Mouse (Mus musculus) gastrocnemius, adult 18-20 months (tissue): ENCODE measurements around the gene Col4a2. TPM values are rescaled to one million over a fixed set of nuclear protein-coding genes. Genes with fewer than 3 reads are reported as not detected.

Source experiments
- DNase-seq: peaks from one replicate; pipeline ENCODE4 v3.0.0; 2021; ENCODE audit warnings: low spot score
- total RNA-seq, 2 experiments: library from RNA; stranded (reverse); gene quantifications; 2 replicates each; pipeline ENCODE4 v1.2.3; 2021

The Col4a2 gene
- total RNA-seq, 2 experiments from 2014 or later: 37.4 to 50.2 TPM

DNA sequence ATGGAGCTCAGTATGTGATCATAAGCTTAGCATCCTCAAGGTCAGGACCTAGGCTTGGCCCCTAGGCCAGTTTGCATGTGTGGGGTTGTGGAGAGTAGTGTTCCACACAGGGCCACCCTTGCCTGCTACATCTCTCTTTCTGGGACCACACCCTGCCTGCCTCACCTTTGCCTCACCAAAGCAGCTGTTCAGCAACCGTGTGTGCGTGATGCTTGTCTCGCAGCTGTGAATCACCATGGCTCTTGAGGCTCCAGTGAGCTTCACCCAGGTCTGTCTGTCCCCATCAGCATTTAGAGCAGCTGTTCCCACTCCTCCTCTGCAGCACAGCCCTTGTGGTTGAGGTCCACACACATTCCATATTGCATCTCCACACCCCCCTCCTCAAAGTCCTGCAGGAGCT is 43.3 kb downstream of the Col4a2 start:
- no peak for DNase-seq

DNA sequence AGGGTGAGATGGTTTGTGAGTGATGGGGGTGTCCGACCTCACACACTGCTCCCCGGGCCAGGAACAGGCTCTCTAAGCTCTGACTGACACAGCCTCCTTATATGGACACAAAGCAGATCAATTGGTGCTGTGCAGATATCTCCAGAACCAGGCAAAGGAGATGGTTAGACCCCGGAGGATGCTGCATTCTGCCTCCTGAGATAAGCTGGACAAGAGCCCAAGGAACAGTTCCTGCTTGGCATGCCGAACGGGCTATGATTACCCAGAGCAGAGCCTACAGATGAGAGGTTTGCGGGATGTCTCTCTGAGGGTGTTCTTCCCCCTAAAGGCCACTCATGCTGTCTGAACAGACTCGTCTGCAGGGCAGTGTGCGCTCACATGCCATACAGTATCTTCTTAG is 44.2 kb downstream of the Col4a2 start:
- DNase-seq: no peak

DNA sequence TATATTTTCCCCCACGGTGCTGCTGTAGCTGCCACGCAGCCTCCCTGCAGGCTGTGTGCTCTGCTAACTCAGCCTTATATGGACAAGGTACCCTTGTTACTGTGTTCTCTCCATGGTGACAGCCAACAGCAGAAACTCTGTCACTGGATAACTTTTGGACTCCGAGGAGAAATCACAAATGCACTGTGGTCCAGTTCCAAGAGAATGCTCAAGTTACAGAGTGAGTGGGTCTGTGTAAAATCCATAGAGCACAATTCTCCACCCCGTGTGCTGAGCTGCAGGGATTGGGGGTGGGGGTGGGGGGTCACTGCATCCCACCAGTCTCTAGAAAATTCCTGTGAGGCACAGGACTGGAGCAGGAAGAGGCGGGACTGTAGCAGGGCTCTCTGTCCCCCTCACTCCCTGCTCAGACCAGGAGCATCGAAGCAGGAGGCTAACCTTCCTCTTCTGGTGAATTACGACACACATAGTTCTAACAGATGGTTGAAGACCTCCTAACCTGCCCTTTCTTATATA is 45.4 kb downstream of the Col4a2 start:
- no peak for DNase-seq

DNA sequence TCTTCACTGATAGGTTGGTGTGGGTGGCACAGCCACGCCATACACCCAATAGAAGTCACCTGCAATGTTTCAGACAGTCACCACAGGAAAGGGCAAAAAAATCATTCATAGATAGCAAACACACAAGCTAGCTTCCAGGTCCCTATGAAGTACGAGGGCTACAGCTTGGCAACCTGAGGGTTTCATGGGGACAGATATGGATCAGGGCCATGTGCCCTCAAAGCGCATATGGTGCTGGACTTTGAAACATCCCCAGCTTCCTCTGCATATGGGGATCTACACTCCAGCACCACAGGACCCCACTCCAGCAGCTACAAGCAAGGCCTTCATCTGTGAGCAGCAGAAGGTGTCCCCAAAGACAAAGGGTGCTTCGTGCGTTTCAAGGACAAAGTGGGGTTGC is 47.2 kb downstream of the Col4a2 start:
- no peak for DNase-seq

DNA sequence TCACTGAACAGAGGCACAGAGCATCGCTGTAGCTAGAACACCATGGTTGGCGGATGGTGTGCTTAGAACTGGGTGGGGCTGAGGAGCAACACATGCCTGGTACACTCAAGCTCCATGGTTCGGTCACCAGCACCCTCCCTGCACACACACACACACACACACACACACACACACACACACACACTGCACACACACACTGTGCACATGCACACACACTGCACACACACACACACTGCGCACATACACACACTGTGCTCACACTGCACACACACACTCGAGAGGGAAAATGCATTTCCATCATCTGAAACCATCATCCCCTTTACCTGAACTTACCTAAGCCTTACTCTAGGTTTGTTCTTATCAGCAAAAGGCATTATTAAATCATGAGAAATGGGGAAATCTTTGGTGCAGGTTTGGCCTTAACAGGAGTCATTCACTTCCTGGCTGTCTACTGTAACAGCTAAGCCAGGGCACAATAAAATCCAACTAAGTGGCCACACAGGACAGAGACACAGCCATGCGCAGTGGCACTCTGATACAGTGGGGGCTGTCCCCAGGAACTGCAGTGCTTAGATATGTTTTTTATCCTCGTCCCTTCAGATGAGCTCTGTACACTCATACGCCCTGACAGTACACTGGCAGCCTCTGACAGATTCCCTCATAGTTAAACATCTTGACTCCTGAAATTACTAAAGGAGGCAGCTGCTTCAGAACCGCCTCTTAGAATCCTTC is 49.1 kb downstream of the Col4a2 start:
- DNase-seq: no peak

DNA sequence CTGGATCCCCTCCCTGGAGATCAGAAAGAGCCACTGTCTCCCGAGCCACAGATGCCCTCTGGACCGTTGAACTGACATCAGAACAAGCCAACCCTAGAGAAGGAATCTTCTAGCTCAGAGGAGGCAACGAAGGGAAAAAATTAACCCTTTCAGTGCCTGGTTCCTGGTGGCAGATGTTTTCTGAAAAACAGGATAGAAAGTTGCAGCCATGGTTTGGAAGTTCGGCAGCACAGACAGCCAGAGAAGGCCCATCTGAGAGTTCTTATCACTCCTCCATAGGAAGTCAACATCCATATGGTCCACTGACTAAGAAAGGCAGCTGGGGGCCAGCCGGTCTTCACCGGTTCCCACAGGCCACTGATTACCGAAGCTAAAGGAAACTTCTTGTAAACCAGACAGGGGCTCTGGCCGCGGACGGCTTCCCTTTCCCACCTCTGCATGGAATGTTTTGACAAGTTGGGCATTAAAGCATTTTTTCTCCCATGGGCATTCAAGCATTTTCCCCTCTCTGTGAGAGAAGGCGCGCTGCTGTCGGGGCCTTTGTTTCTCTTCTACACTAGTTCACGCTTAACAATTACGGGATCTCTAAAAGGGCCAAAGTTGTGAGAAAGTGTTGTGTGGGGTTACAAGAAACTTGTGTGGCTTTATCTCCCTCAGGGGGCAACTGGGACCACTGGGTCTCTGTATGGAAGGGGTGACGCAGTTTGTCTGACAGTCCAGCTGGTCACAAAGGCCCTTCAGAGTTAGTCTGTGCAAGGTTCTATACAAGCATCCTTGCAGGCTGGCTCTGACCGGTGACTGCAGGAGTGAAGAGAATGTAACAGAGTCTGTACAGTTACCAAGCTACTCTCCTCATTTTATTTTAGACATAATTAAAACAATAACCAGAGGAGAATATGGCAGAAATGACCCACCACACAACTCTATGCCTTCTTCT is 49.9 kb downstream of the Col4a2 start:
- DNase-seq: no peak

DNA sequence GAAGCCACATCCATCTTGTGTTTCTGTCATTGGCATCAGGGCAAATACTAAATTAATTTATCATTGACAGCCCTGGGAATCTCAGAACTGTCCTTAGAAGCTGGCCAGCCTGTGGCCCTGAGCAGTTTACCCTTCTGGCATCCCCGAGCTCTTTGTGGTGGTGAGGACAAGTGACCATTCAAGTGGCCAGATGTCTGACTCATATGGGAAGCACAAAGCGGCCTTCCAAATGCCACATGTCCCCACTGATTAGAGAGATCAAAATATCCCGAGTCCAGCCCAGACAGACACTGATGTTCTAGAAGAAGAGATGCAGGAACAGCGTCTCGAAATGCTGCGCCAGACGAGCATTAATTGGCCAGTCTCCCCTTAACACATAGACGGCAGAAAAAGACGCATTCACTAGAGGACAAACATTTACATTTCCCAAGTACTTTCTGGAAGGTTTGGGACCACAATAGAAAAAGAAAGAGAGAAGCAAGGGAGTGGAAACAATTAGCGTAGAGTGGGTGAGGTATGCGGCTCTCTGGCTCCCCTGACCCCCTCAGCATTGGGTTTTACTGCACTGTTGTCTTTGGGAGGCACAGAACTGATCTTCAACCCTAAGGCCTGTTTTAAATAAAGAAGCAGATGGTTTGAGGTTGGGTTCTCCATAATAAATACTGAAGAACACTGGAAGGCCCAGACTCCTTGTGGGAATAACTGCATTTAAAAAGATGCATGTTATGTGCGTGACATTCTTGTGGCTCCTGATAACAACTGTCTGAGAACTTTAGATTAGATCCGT is 50.9 kb downstream of the Col4a2 start:
- no peak for DNase-seq

DNA sequence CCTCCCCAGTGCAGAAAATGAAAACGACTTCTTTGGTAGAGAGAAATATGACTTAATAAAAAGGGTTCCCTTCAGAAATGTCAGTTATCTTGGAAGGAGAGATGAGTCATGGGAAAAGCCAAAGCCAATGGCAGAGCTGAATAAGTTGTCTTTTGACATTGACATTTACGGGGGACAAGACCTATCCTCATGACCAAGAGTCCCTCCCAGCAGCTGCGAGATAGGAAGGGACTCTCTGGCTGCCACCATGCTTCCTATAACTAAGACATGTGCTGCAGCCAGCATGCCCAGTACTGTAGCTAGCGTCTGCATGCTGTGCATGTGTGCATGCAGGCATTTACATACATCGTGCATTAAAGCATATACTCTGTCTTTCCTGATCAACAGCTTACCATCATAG is 53.6 kb downstream of the Col4a2 start:
- no peak for DNase-seq

DNA sequence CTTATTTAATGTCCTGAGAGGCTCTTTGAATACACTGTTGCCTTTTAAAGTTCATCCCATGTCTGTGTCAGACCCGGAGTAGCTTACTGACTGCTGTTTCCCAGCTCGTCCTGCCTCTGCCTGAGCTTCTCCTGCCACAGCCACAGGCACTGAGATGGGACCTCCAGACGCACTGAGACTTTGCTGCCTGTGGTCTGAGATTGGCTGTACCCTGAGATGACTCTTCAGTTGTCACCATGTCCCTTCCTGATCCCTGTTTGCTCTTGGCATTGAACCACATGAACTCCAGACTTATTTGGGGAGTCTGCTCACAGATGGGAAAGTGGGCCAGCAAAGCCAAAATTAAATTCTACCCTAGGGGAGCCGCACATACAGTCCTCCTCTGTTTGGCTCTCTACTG is 54.1 kb downstream of the Col4a2 start:
- no peak for DNase-seq

DNA sequence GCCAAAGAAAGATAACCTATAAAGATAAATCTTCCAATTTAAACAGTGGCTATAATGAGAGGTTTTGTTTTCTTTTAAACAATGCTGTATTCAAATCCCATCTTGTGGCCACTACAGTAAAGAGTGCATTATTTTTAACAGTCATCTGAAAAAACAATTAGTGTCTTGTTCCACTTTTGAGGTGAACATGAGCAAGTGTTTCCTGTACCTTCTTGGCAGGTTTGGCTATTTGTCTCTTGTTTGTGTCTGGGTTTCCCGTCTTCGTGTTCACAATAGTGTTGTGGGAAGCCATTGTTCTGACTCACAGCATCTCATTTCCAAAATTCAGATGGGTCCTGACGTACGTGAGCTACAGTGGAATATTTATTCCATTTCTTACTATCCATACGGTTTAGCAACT is 55.1 kb downstream of the Col4a2 start:
- DNase-seq: no peak

DNA sequence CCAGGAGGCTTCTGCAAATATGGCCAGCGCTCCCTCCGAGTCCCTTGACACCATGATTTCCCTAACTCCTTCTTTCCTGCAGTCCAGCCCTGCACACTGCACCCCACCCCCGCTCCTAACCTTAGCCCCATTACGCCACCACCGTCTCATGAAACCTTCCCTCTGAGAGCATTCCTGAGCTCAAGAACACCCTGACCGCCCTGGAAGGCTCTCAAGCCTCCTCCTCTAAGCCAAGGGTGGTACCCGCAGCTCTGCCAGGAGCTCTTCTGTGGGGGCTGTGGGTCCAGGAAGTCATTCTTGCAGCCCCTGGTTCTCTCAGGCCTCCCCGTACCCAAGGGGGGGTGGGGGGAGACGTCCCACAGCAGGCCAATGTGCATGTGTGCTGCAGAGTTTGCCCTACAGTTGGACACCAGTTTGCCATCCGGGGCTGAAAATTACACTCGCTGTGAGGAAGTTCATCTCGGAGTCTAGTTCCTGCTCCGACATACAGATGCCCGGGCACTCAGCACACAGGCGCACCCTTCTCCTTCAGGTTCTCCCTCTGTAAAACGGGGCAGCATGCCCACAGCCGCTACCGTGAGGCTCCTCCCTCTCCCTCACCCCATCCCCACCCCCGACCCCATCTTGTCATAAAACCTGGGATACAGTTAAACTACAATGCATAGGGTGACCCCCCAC is 57.1 kb downstream of the Col4a2 start:
- DNase-seq: no peak

DNA sequence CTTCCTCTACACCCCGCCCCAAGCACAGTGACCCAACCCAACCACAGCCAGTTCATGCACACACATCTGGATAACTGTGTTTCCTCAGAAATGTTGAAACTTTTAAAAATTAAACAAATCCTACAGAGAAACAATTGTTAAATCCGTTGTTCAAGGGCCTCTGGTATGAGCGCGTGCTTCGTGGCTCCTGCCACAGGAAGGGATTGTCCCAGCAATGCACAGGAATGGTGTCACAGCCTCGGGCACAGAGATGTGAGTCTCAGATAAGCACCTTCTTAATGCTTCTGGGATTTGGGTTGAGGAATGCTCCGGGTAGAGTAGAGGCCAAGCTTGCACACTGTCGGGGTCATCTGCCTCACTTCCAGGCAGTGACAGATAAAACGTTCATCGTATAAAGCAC is 58.7 kb downstream of the Col4a2 start:
- DNase-seq: no peak

DNA sequence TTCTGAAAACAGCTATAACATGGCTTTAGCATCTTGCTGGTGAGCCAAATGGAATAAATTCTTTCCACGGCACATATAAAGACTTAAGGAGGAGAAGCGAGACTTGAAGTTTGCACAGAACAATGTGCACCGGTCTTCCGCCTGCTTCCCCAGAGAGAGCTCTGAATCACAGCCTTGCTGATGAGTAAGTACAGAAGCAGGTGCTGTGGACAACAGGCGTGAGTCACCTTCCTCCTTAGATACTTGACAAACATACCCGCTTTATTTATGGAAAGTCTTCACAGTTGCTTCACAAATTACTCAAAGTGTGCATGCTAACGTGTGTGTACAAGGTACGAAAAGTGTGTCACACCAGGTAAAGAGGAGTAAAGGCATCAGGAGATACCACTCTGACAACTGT is 59.5 kb downstream of the Col4a2 start:
- DNase-seq: peak; percentile 25

DNA sequence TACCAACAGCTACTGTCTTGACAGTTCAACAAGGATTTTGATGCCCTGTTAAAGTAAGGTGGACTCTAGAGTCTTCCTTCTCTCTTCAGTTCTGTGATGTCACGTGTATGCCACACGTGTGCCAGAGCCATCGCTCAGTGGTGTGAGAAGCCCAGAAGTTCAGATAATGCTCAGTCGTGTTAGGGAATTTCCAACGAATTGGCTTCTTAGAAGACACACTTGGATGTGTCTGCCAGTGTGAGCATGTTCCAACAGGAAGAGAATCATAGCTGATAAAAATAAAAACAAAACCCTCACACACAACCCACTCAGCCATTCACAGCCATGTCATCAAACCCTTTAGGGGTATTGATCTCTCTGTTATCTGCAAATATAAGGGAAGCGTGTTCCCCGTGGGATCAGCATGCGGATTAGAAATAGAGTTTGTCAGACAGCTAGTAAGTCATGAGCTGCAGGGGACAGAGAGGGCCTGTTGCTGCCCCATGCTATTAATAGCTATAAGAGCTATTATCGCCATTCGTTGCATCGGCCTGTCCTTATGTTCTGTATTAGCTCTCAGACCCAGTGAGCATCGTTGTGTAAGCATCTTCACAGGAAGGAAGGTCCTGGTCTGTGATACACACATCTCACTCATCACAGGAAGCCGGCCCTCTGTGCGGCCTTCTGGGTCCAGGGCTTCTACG is 61.2 kb downstream of the Col4a2 start:
- no peak for DNase-seq

DNA sequence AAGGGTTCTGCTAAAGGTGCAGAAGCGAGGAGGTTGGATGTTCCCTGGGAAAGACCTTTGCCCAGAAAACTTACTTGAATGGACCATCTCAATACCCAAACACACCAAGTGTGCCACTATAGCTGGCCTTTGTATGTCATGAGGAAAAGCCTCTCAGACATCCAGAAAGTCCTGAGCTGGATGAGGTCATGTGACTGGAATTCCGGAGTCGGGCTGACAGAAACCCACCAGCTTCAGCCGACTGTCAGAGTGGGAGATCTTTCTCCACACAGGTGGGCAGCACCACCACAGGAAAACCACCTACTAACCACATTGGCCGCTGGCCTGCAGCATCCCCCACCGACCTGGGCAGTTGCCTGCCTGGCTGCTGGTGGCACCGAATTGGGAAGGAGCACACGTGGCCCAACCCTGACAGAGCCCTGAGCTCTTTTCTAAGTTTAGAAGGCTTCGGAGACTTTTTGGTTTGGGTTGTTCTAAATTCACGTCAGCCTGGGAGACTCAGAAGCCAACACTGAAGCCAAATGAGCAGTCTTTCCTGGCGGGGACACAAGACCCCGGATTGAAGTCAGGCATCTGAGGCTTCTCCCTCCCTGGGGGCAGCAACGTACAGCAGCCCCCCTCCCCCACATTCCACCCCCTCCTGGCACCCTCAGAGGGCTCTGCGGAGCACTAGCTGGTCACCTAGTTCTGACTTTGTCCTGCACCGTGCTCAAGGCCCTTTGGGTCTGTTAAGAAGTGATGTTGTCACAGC is 61.9 kb downstream of the Col4a2 start:
- DNase-seq: no peak

DNA sequence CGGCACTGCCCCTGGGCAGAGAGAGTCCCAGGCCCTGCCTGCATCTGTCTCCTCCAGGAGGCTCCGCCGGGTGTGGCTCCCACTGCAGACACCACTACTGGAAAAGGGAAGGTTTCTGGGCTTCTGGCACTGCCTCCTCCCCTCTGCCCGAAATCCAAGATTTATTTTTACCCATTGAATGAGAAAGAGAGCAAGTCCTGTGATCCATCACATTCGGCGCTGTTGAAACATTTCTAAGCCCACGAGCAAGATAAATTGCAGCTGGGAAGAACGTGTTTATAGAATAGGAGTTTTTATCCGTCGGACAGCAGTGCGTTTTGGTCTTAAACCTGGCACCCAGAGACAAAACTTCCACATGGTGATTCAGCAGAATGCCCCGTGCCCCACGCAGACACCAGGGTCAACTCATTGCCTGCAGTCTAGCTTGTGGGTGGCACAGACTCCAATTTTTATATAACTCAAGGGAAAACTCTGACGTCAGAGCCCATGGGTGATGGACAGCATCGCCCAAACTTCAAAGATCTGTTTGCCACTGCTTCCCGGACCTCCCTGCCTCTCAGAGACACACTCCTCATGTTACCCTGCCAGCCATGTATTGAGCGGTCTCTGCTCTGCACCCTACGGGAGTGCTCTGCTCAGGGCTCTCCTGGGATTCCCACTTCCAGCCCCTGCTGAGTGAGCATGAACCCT is 63.3 kb downstream of the Col4a2 start:
- DNase-seq: no peak

DNA sequence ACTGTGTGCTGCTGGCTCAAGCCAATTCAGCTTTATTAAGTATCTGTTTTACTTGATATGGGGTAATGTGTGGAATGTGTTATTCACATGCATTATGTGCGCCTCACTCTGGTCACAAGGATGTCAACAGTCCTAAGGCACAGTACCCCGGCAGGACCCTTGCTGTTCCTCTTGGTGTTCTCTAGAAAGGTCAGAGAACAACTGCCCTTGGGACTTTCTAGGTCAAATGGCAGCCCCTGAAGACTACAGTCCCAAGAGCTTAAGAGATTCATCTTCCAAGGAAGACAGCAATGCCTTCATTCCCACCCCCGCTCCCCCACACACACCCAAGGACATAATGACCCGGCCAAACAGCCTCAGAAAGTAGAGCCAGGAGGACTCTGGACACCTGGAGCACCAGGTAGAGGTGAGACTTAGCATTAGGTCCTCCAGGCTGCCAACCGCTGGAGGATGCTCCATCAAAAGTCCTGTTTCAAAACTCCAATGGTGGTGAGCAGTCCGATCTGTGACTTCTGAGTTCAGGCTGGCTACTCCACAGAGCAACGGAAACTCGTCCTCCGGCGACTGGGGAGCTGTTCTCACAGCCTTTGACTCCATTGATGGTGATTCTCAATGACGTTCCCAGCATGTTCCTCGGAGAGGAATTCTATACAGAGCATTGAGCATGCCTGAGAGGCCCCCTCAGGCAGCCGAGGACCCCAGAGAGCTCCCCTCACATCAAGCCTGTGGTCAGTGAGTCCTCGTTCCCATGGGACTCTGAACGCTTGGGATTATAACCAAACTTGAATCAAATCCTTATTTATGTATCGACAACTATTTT is 65.0 kb downstream of the Col4a2 start:
- no peak for DNase-seq

DNA sequence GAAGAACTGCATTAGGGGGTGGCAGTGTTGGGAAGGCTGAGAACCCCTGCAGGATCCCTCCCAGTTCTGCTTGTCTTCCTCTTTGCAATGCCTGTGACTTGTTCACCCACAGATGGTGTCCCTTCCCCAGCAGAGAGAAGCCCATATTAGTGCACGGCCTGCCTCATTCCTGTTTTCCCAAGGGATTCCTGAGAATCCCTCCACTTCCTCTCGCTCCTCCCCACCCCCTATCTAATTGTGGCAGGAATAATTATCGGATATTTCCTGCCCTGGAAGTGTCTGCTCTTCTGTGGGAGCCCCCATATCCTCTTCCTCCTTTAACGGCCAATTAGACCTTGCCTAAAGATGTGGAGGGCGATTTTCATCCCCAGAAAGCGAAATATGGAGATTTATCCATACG is 67.0 kb downstream of the Col4a2 start:
- no peak for DNase-seq
